Mouse (Mus musculus) gastrocnemius, adult 18-20 months (tissue): Measurements from ENCODE around the gene Zrsr1. TPM values are rescaled to one million over a fixed set of nuclear protein-coding genes. Genes with fewer than 3 reads are reported as not detected.

Source experiments
- DNase-seq: peaks from one replicate; pipeline ENCODE4 v3.0.0; 2021; ENCODE audit warnings: low spot score
- total RNA-seq, 2 experiments: library from RNA; stranded (reverse); gene quantifications; 2 replicates each; pipeline ENCODE4 v1.2.3; 2021

Zrsr1 gene
- total RNA-seq, 2 experiments from 2014 or later, result 21.1 to 25.0 TPM

GRCm38 (mm10) chr11:22972746-22973526 lies 1.1 kb downstream of the Zrsr1 start:
- DNase-seq, result peak; percentile 85

- DNase-seq, result no peak
Measured at GRCm38 (mm10) chr11:22973599-22973998, 1.8 kb downstream of the Zrsr1 start.

DNA sequence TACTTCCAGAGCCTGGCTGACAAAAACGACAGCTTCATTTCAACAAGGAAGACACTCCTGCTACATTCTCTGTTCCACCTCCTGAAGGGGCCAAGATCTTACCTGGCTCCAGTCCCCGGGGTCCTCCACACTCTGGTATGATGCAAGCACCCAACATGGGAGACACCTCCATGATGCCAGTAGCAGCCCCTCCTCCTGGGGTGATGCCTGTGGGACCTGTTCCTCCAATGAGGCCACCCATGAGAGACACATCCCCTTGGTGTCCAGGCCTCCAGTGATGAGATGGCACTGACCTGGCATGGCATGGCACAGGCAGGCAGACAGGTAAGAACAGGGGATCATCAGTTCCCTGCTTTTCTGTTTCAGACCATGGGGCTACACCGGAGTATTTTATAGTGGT lies 6.4 kb downstream of the Zrsr1 start:
- no peak for DNase-seq

GRCm38 (mm10) chr11:22978711-22979110 lies 6.9 kb downstream of the Zrsr1 start:
- no peak for DNase-seq

DNA sequence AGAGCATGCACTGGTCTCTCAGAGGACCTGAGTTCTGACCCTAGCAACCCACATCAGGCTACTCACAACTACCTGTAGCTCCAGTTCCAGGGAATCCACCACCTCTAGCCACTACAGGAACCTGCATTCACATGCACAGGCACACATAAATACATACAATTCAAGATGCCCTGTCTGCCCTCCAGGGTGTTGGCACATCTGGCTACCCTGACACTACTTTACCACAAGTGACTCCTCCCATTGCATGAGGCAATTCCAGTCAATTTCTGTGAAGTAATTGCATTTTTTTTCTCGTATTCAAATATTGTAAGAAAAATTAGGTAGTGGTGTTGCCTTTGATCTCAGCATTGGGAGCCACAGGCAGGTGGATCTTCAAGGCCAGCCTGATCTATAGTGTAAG lies 7.4 kb downstream of the Zrsr1 start:
- DNase-seq, result no peak

DNA sequence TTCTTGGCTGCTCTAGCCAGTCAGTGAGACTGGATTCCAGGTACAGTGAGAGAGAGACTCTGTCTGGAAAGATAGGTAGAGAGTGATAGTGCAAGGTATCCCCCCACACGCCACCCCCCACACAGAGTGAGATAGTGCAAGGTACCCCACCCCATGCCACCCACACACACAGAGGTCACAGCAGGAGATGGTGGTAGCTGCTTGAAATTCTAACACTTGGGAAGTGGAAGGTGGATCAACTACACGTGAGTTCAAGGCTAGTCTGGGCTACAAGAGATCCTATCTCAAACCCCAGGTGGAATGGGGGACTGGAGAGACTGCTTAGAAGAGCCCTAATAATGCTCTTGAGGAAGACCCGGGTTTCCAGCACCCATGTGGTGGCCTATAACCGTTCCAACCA lies 9.2 kb downstream of the Zrsr1 start:
- DNase-seq, result no peak

GRCm38 (mm10) chr11:22981543-22981950 lies 9.7 kb downstream of the Zrsr1 start:
- no peak for DNase-seq

- DNase-seq, result peak; percentile 97
Measured at GRCm38 (mm10) chr11:22981984-22982757, 10.4 kb downstream of the Zrsr1 start, which contains the start of the genes Gm28048 and Commd1. Gene Gm28048 (minus strand): TSS chr11:22982090. Gene Commd1 (minus strand): TSS chr11:22982382.

GRCm38 (mm10) chr11:22982846-22983245 lies 11.0 kb downstream of the Zrsr1 start:
- no peak for DNase-seq

GRCm38 (mm10) chr11:22985510-22985909 lies 13.7 kb downstream of the Zrsr1 start:
- no peak for DNase-seq

DNA sequence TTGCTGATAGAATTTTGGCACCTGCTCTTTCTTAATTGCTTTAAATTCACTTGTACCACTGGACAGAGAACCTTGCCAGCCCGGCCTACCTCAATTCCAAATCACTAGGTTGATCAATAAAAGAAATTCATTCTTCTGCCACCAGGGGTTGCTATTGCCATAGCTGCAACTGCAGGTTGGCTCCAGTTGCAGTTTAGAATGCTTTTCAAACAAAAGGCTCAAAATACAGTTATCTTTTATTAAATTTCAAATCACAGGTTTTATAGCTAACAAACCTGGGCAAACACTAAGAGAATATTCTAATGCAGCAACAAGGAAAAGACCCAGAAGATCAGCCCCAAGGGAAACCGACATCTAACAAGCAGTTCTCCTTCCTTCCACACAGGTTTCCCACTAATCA lies 15.6 kb downstream of the Zrsr1 start:
- DNase-seq, result peak; percentile 66

- DNase-seq, result no peak
Measured at GRCm38 (mm10) chr11:22989786-22990185, 18.0 kb downstream of the Zrsr1 start.

DNA sequence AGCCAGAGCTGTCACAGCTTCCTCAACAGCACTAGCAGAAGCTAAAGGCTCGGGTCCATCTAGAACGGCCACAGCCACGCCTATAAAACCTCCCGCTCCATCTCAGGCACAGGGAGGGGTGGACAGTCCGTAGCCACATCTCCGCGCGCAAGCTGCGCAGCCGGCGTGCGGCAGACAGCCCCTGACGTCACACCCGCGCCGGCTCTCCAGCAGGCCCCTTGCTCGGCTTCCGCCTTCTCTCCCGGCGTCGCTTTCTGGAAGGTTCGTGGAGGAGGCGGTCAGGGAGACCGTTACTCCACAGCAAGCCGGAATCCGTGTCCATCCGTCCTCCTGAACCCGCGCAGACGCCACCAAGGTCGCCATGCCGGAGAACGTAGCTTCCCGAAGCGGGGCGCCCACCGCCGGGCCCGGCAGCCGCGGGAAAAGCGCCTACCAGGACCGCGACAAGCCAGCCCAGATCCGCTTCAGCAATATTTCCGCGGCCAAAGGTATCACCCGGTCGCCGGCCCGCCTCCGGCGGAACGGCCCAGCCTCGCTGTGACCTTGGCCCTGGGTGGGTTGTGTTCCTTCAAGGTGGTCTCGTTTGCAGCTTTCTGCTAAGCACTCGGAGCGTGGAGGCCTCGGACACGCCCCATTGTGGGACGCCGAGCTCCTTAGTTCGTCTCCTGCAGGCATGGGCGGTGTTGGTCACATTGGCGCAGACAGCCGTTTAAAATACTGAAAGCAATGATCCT lies 18.8 kb downstream of the Zrsr1 start, which contains the start of gene Cct4:
Cct4 (plus strand) TSS at position 127 of the 734 bp plus-strand sequence.
- peak; percentile 91 for DNase-seq

GRCm38 (mm10) chr11:22991218-22991835 lies 19.5 kb downstream of the Zrsr1 start:
- no peak for DNase-seq

DNA sequence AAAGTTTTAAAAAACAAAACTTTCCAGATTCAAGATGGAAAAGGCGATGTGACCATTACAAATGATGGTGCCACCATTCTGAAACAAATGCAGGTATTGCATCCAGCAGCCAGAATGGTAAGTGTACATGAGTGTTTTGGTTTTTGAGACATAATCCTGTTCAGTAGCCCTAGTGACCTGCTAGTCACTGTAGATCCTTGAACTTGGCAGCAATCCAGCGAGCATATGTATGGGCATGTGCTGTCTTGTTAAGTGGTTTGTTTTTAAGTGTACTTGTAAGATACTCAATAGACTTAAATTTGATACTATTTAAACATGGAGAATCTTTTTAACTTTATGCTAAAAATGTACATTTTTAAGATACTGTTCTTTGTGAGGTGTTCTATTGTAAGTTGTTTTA lies 22.5 kb downstream of the Zrsr1 start:
- no peak for DNase-seq

- no peak for DNase-seq
Measured at GRCm38 (mm10) chr11:22995461-22995860, 23.7 kb downstream of the Zrsr1 start.

DNA sequence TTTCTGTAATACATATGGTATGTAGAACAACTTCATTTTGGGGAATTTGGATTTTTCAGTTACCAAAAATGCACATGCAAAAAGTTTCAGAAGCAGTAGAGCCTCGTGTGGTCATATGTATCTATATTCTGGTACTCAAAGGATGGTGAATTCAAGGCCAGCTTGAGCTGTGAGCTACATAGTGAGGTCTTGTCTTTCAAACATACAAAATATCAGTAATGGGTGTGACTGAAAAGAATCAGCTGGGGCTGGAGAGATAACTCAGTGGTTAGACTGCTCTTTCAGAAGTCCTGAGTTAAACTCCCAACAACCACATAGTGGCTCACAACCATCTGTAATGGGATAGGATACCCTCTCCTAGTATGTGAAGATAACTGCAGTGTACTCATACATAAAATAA lies 26.5 kb downstream of the Zrsr1 start:
- DNase-seq, result no peak

DNA sequence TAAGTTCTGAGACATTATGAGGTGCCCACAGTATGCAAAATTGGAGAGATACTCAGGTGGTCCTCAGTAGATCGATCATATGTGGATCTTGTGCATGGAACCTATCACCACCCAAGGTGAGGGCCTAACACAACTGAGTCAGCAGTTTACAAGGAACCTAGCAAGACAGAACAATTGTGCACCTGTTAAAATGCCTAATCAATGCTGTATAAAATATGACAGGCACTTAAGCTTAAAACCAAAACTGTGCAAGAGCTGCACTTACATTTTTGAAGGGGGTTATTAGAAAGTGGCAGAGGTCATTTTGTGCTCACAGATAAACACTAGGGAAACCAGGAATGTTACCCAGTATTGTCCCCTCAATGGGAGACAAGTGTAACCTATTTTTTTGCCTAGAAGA lies 33.5 kb downstream of the Zrsr1 start:
- DNase-seq, result no peak

DNA sequence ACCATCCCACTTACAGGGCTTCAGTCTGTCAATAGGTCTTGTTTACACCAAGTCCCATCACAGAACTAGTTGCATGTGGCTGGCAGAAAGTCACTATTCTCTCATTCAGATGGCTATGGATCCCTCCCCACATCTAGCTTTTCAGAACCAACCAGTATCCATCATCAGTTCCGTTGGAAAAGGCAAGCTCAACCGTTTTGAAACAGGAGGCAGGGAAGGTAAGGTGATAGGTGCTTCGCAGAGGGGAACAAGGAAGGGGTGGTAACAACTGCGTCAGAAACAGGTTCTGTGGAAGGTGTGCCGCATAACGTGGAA lies 35.3 kb downstream of the Zrsr1 start:
- DNase-seq, result no peak

DNA sequence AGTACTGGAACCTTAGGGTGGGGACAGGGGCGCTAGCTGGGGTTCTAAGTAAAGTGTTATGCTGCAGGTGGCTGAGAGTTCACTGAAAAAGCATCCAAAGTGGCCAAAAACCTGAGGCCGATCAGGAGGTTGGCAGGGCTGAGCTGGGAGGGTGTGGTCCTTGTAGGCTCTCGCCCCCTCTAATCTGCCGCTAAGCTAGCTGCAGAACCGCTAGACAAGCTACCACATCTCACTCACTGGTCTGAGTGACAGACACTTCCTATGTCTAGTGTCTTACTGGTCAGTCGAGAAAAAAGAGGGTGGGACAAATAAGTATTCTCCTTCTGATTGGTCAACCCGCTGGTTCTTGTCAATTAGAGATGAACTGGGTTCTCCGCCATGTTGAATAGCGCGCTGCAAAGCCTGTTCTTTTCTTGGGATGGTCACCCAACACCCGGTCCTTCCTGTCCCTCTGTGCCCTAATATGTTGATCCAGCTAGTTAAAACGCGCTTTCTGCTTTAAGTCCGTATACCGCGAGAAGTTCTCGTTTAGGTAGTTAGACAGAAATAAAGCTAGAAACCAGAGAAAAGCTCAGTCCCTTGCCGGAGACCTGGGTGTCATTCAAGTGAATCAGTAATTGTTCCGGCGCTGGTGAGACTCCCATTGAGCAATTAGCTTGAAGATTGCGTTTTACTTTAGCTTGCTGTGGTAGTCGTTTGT lies 35.8 kb downstream of the Zrsr1 start, which contains the start of gene Fam161a:
Fam161a (plus strand) TSS at position 51 of the 700 bp plus-strand sequence.
- DNase-seq, result peak; percentile 93
